Mouse (Mus musculus): ENCODE data around the gene Sh3tc1.

Sh3tc1 gene

DNA sequence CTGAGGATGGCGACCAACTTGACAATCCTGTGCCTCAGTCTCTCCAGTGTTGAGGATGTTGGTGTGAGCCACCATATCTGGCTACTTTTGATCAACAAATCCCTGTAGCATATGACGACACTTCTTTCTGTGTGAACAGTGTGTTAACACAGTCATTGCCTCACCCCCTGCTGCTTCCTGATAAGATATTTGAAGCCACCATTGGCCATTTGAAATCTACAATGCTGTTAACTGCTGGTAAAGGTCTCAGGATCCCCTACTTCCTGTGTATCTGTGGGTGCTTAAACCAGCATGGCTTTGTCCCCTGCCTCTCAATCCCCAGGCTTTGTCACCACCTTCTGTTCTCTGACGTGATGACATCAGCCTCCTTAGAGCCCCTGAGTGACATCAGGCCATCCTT lies 54.7 kb downstream of the Sh3tc1 start:
- no peak for DNase-seq (ENCODE audit: low spot score in 2 of 2)

DNA sequence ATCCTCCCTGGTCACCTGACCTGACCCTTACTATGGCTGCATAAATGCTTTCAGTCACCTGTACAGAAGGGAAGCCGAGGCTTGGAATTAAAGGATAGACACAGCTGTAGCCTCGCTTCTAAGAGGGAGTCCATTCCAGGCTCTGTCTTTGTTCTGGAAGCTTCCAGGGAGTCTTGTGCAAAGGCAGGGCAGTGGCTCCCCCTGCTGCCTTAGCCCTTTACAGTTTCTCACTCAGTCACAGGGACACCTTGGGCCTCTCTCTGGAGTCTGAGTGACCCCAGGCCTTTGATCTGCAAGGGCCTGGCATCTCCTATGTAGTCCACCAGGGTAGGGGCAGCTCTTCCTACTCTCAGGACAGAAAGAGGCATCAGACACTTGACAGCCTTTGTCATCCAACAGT lies 58.8 kb downstream of the Sh3tc1 start:
- peak in 1 of 2 experiments; percentile 47 for DNase-seq (ENCODE audit: low spot score in 2 of 2)

- peak in 1 of 2 experiments; percentile 47 for DNase-seq (ENCODE audit: low spot score in 2 of 2)
Observed at GRCm38 (mm10) chr5:35679256-35680155, 60.3 kb downstream of the Sh3tc1 start, which contains the start of gene Htra3. Gene Htra3, minus strand, starts transcription at chr5:35679782.

- no peak for DNase-seq (ENCODE audit: low spot score in 2 of 2)
Observed at GRCm38 (mm10) chr5:35676964-35677363, 62.8 kb downstream of the Sh3tc1 start.

- DNase-seq (ENCODE audit: low spot score in 2 of 2): no peak
Observed at GRCm38 (mm10) chr5:35674081-35674555, 65.7 kb downstream of the Sh3tc1 start.

DNA sequence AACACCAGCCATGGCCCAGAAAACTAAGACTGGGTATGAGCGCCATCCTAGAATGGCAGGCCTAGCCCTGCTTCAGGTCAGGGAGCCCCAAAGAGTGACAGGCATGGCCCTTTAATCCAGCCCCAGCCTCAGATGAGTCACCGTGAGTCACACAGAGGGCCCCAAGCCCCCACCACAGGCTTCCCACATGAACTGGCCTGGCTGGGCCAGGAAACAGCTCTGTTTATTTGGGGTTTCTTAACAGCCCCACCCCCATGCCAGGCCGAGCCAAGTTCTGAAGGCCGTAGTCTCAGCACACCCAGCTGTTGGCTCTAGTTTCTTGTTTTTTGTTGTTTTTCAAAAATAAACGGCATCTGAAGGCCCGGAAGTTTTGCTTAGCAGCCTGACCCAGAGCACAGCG lies 66.7 kb downstream of the Sh3tc1 start:
- peak; percentile 47 to 63 for DNase-seq (ENCODE audit: low spot score in 2 of 2)

DNA sequence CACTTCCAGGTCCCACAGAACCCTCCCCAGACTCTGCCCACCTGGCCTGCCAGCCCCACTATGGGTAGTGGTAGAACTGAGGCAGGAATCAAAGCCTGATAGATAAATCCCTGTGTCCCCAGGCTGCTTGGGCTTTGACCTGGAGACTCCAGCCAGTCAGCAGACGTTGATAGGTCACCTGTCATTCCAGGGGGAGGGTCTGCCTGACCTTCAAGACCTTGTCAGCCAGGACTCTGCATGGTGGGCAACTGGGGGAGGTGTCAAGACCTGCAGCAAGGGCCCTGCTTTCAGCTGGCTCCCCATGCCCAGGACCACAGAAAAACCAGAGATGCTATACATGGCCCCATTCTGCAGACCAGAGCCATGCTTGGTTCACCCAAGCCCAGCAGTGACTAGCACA lies 67.2 kb downstream of the Sh3tc1 start:
- DNase-seq (ENCODE audit: low spot score in 2 of 2): no peak

- peak; percentile 33 to 69 for DNase-seq (ENCODE audit: low spot score in 2 of 2)
Observed at GRCm38 (mm10) chr5:35671474-35671891, 68.3 kb downstream of the Sh3tc1 start.

- DNase-seq (ENCODE audit: low spot score in 2 of 2): peak; percentile 25 to 50
Observed at GRCm38 (mm10) chr5:35670412-35670801, 69.4 kb downstream of the Sh3tc1 start.

DNA sequence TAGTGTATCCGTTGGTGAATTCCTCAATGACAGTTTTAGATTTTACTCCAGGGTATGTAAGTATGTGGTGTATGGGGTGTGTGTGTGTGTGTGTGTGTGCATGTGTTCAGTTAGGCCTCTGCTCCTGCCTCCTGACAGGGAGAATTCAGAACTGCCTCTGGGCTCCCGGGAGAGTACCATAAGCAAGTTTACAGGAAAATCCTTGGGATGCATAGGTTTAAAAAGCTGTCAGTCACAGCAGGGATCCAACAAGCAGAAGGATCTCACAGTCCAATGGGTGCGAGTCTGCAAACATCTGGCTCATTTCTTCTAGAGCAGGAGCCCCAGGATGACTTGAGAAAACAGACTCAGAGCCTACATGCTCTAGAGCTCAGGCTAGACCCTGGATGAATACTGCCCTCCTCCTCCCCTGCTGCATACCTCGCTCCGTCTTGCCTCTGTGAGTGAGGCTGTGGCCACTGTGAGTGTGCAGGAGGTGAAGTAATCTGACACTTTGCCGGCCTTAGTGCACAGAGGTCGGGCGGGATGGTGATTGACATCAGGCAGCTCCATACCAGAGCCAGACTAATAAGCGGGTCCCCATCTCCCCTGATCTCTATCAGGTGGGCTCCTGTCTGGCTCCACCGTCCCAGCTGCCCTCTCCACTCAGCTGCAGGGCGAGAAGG lies 69.9 kb downstream of the Sh3tc1 start:
- no peak for DNase-seq (ENCODE audit: low spot score in 2 of 2)

DNA sequence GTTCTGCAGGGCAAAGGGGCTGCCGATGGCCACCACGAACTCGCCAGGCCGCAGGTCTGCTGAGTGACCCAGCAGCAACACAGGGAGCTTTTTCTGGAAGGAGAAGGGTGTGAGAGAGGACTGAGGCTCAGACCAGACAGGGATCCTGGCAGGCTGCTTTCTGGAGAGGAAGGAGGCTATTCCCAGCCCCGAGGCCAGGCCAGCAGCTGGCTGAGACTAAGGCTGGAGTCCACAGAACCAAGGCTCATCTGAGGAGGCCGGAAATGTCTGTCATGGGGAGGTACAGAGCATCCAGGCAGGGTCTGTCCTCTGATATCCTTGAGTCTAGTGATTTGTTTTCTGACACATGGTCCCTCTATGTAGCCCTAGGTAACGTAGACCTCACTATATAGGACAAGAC lies 73.6 kb downstream of the Sh3tc1 start:
- DNase-seq (ENCODE audit: low spot score in 2 of 2): no peak

- no peak for DNase-seq (ENCODE audit: low spot score in 2 of 2)
Observed at GRCm38 (mm10) chr5:35662021-35662545, 77.7 kb downstream of the Sh3tc1 start.

DNA sequence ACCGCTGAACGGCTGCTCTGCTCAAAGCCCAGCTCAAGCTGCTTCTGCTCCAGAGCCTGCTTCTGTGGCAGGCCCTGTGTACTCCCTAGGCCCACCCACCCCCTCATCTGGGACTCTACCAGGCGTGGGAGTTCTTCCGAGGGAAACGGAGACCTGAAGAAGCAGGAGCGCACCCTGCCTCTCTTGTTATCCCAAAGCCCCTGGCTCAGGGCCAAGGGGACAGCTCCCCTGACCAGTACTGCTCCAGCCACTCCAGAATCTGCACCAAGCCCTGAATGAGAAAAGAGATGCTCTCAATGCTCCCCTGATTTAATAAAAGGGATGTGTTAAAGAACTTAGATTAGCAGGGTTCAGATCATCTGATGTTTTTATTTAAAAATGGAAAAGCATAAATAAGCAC lies 78.6 kb downstream of the Sh3tc1 start:
- no peak for DNase-seq (ENCODE audit: low spot score in 2 of 2)

DNA sequence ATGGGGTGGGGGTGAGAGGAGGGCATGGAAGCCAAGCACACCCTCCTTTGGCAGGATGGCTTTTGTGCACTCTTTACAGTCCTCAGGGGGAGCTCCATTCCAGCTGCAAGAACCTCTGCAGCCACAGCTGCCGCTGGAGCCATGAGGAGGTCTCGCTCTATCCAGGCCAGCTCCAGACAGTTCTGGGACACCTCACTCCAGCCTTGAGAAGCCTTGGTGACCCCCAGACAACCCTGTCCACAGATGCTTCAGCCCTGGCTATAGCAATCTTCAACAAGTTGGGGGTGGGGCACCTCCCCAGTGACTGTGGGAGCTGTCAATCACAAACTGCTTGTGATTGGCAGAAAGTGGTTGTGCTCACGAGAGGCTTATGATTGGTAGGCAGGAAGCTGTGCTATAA lies 80.3 kb downstream of the Sh3tc1 start:
- no peak for DNase-seq (ENCODE audit: low spot score in 2 of 2)

DNA sequence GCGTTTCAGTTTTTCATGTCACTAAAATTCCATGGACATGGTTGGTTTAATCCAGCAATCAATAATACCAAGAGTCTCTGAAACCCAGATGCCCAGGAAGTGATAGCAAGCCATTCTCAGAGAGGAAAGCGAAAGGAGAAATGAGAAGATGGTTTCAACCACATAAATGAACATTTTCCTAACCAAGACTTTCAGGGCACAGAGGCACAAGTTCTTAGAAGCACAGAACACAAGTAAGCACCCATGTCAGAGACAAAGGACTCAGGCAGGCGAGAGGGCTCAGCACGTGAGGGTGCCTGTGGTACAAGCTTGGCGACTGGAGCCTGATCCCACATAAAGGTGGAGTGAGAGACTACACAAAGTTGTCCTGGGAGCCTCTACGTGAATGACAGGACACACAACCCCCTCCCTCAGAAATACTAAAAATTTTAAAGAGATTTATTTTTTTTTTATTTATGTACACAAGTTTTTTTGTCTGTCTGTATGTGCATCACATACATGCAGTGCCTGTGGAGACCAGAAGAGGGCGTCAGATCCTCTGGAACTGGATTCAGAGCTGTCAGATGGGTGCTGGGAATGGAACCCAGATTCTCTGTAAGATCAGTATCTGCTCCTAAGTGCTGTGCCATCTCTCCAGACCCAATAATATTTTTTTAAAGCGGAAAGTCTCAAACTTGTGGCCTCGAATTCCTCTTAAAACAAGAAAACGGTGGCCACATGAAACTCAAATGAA lies 83.9 kb downstream of the Sh3tc1 start:
- DNase-seq (ENCODE audit: low spot score in 2 of 2): no peak

DNA sequence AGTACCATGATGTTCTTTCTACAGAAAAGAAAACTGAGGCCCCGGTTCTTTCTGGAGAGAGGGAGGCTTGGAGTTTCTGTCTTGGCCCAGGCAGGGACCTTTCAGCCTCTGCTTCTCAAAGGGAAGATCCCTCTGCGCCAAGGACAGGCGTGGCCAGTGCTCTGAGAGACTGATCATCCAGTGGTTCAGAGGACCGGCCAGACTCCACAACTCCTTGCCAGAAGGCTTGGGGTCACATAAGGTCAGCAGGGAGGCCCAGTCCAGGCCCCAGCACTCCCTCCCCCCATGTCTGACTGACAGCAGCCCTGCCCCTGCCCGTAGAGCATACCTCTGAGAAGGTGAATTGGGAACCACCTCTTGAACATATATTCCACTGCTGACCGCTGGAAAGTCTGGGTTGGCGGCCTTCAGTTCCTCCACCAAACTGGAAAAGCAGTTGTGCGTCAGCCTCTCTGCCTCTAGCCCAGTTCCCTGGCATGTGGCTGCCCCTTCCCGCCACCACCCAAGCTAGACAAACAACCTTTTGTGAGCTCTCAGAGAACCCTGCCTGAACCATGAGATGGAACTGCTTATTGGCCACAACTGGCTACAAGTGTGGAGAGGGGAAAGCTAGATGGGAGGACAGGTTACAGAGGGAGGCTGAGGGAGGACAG lies 85.9 kb downstream of the Sh3tc1 start:
- DNase-seq (ENCODE audit: low spot score in 2 of 2): no peak

GRCm38 (mm10) chr5:35652872-35653271 lies 86.9 kb downstream of the Sh3tc1 start:
- no peak for DNase-seq (ENCODE audit: low spot score in 2 of 2)

DNA sequence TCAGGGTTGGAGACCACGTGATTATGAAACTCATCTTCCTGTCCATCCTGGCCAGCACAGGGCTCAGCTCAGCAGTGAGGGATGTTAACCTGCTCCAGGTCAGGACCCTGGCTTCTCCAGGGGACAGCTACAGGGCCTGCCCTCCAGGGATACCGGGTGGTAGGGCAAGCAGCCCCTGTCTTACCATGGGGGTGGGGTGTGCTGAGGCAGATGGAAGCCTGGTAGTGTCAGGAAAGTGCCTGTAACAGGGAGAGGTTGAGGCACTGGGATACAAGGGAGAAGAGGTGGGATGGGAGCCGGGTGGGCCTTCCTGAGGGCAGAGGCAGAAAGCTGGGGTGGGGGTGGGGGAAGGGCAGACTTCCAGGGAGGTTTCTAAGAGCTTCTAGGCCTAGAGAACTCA lies 87.5 kb downstream of the Sh3tc1 start:
- no peak for DNase-seq (ENCODE audit: low spot score in 2 of 2)

GRCm38 (mm10) chr5:35648230-35648629 lies 91.6 kb downstream of the Sh3tc1 start:
- no peak for DNase-seq (ENCODE audit: low spot score in 2 of 2)

DNA sequence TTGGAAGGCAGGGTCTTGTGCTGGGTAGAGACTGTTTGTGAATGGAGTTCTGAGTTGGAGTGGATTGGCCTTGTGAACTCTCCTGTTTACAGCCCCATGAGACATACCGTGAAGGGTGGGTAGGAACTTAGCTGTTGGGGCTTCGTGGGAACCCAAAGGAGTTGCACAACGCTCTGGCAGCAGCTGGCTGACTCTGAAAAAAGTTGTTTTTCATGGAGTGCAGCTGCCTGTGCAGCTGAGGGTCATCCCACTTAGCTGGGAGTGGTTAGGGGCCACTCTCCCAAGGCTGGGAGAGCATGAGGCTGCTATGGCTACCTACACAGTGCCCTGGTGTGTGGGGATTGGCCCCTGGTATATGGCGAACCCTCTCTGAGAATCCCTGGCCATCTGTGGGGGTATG lies 92.2 kb downstream of the Sh3tc1 start:
- no peak for DNase-seq (ENCODE audit: low spot score in 2 of 2)

Data from left cerebral cortex, adult 9 months (tissue).